ENCODE assay signal across 11 mouse cellular contexts in the genomic region with DNA sequence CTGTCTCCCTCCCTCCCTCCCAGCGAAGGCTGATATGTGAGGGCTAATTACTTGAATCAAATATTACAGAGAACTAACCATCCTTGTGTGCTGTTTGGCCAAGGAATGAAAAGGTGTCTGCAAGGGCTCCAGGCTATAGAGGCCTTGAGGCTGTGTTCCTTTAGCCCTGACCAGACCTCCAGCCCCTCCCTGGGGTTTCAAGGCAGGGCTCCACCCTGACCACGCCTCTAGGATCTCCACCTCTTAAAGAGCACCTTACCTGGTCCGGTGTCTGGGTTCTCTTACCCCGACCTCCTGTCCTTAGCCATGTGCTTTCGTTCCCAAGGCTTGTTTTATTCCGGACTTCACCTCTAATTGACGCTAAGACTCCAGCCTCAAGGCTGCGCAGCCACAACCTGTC.
DNase-seq lines count a peak whose midpoint lies in the region; ATAC-seq lines count a peak whose summit lies in the region.
"Had no signal": no experiment of that assay in that cellular context is flagged by ENCODE, and none has a peak within 500 bp of the region (broad histone marks: within the 10 kb centered on the region; RNA-seq: fewer than 3 reads in every experiment).

No protein-coding gene starts in this region.

- WGBS in heart, embryonic 13.5 days, result 30% methylated on average over 8 of the region's 8 CpGs
- WGBS in forebrain, embryonic 16.5 days, result 39% methylated on average over 8 of the region's 8 CpGs

- no peak for DNase-seq in heart, adult 11 months
- peak; percentile 65 for DNase-seq in MN1 (ENCODE audit: low spot score)
- DNase-seq in lung, postnatal 36 days, result peak; percentile 39
- no peak for DNase-seq in gastrocnemius, adult 18-20 months (ENCODE audit: low spot score)
- no peak for DNase-seq in heart, postnatal 36 days
- DNase-seq: gastrocnemius, postnatal 14 days had no signal

- peak overlapping the region; percentile 12; the same call in 1 of the 2 replicates for H3K9ac ChIP-seq in heart, embryonic 13.5 days
- H3K9ac ChIP-seq in forebrain, embryonic 16.5 days (replicated peaks; ENCODE audit: low read depth, low read length), result no peak overlapping the region
- H3K9ac ChIP-seq: liver, embryonic 15.5 days had no signal

- no peaks in the 10 kb centered on the region for H3K27me3 ChIP-seq in heart, embryonic 13.5 days (replicated peaks)
- H3K27me3 ChIP-seq in forebrain, embryonic 16.5 days (replicated peaks; ENCODE audit: control insufficient read depth, insufficient read depth, low read length), result no peaks in the 10 kb centered on the region
- H3K27me3 ChIP-seq: CH12.LX; liver, embryonic 15.5 days had no signal

- no peak overlapping the region for H3K27ac ChIP-seq in heart, embryonic 13.5 days (replicated peaks)
- peak overlapping the region; percentile 19; the same call in 1 of the 2 replicates for H3K27ac ChIP-seq in forebrain, embryonic 16.5 days (ENCODE audit: low read length)
- H3K27ac ChIP-seq: liver, embryonic 15.5 days had no signal

- no peak overlapping the region for H3K4me2 ChIP-seq in heart, embryonic 13.5 days
- no peak overlapping the region for H3K4me2 ChIP-seq in forebrain, embryonic 16.5 days (ENCODE audit: low read length)
- H3K4me2 ChIP-seq: liver, embryonic 15.5 days had no signal

- no peak overlapping the region for H3K4me3 ChIP-seq in heart, embryonic 13.5 days
- no peak overlapping the region for H3K4me3 ChIP-seq in forebrain, embryonic 16.5 days (replicated peaks; ENCODE audit: low read length)
- H3K4me3 ChIP-seq: liver, embryonic 15.5 days had no signal

- H3K4me1 ChIP-seq in heart, embryonic 13.5 days, result peaks cover 38% of the 10 kb centered on the region
- peaks cover 29% of the 10 kb centered on the region for H3K4me1 ChIP-seq in forebrain, embryonic 16.5 days (replicated peaks; ENCODE audit: control insufficient read depth, insufficient read depth, low read length)

- intact Hi-C loops in heart, postnatal 36 days (cut with DNase I), result no loop called here

- H3K9me3 ChIP-seq in heart, embryonic 13.5 days, result no peaks in the 10 kb centered on the region
- H3K9me3 ChIP-seq in forebrain, embryonic 16.5 days (ENCODE audit: control insufficient read depth, low read length), result no peaks in the 10 kb centered on the region
- H3K9me3 ChIP-seq: liver, embryonic 15.5 days had no signal

- peaks cover 50% of the 10 kb centered on the region for H3K36me3 ChIP-seq in heart, embryonic 13.5 days
- H3K36me3 ChIP-seq in forebrain, embryonic 16.5 days (ENCODE audit: control insufficient read depth, insufficient read depth), result peaks cover 37% of the 10 kb centered on the region

- no peak for ATAC-seq in heart, embryonic 13.5 days (ENCODE audit: extremely low read depth, insufficient number of reproducible peaks, low FRiP score, low TSS enrichment)
- no peak for ATAC-seq in forebrain, embryonic 16.5 days
- no peak for ATAC-seq in megakaryocyte-erythroid progenitor cell, adult 5-6 weeks (replicated peaks; ENCODE audit: low FRiP score, low TSS enrichment, poor library complexity, severe bottlenecking)

Comparison
In these comparisons a context has a peak if more than half of its experiments do, and no peak if none do; other contexts are left out.
1. DNase-seq: peak in MN1 (single experiment) and lung, postnatal 36 days (single experiment); none in heart, adult 11 months (single experiment), gastrocnemius, adult 18-20 months (single experiment) and heart, postnatal 36 days (0 of 2).